Mouse (Mus musculus): ENCODE measurements around the gene Ctnnd2.

GRCm38 (mm10) chr15:30913360-30913759, 741.0 kb downstream of the Ctnnd2 start:
- TF ChIP-seq POLR2A (IDR thresholded peaks at IDR 0.05; ENCODE audit: borderline replicate concordance, insufficient read depth, low read length) (no peak), CTCF (IDR thresholded peaks at IDR 0.05; ENCODE audit: borderline replicate concordance, insufficient read depth, low read depth, low read length) (no peak)

Measured in cerebellum, adult 2 months (tissue).